Mouse (Mus musculus): ENCODE results near the gene Pdcl3.

- TF ChIP-seq CTCF (IDR thresholded peaks at IDR 0.05; ENCODE audit: control insufficient read depth, insufficient read depth, insufficient replicate concordance, low read depth, low read length) = no peak
- no peak for TF ChIP-seq POLR2A (IDR thresholded peaks at IDR 0.05; ENCODE audit: control insufficient read depth, low read depth, low read length)
Observed at GRCm38 (mm10) chr1:38956457-38956856, 29.0 kb upstream of the Pdcl3 start.

All from testis, adult 2 months (tissue).